ENCODE assay signal across 8 mouse cellular contexts in genomic region chr11:76217390-76217800, GRCm38 (mm10). TPM values are rescaled to one million over a fixed set of nuclear protein-coding genes. Genes with fewer than 3 reads are reported as not detected.
A peak's percentile ranks its signal among the peaks of the same experiment; 100 is the strongest.
DNase-seq lines count a peak whose midpoint lies in the region; ATAC-seq lines count a peak whose summit lies in the region.

Dbil5 (plus strand) TSS chr11:76217608.
Gemin4 (minus strand) TSS chr11:76217664.

- no peaks in the 10 kb centered on the region for H3K9me3 ChIP-seq in heart, embryonic 14.5 days (ENCODE audit: control insufficient read depth, low read length)
- H3K9me3 ChIP-seq in liver, embryonic 13.5 days (replicated peaks) = no peaks in the 10 kb centered on the region
- H3K9me3 ChIP-seq in stomach, embryonic 16.5 days (replicated peaks; ENCODE audit: control insufficient read depth, low read length) = no peaks in the 10 kb centered on the region

- H3K9ac ChIP-seq in heart, embryonic 14.5 days (ENCODE audit: low read length) = peak within 1 kb of the TSS; percentile 95
- peak within 1 kb of the TSS; percentile 92 for H3K9ac ChIP-seq in liver, embryonic 13.5 days
- H3K9ac ChIP-seq in stomach, embryonic 16.5 days (ENCODE audit: low read length) = peak within 1 kb of the TSS; percentile 97

- H3K4me3 ChIP-seq in heart, embryonic 14.5 days (ENCODE audit: control insufficient read depth in 1 of 2, insufficient read depth in 1 of 2, low read depth in 1 of 2, low read length in 2 of 2) = peak within 1 kb of the TSS; percentile 72 to 92
- peak within 1 kb of the TSS; percentile 90 for H3K4me3 ChIP-seq in liver, embryonic 13.5 days (replicated peaks)
- H3K4me3 ChIP-seq in stomach, embryonic 16.5 days (replicated peaks; ENCODE audit: low read length) = peak within 1 kb of the TSS; percentile 92

- H3K4me2 ChIP-seq in heart, embryonic 14.5 days (ENCODE audit: low read length) = peak within 1 kb of the TSS; percentile 83
- peak within 1 kb of the TSS; percentile 97 for H3K4me2 ChIP-seq in liver, embryonic 13.5 days
- peak within 1 kb of the TSS; percentile 85 for H3K4me2 ChIP-seq in stomach, embryonic 16.5 days (ENCODE audit: low read depth, low read length)

- peaks cover 44% of the 10 kb centered on the region for H3K36me3 ChIP-seq in heart, embryonic 14.5 days (ENCODE audit: control insufficient read depth, insufficient read depth, low read length)
- H3K36me3 ChIP-seq in liver, embryonic 13.5 days = peaks cover 43% of the 10 kb centered on the region
- peaks cover 12% of the 10 kb centered on the region; the same call in 1 of the 2 replicates for H3K36me3 ChIP-seq in stomach, embryonic 16.5 days (ENCODE audit: control insufficient read depth, insufficient read depth, low read length)

- peak within 1 kb of the TSS; percentile 60 to 92 for H3K27ac ChIP-seq in heart, embryonic 14.5 days (replicated peaks in 1 of 2; ENCODE audit: control insufficient read depth in 1 of 2, insufficient read depth in 1 of 2, low read depth in 2 of 2, low read length in 2 of 2)
- H3K27ac ChIP-seq in liver, embryonic 13.5 days = peak within 1 kb of the TSS; percentile 79
- H3K27ac ChIP-seq in stomach, embryonic 16.5 days (ENCODE audit: low read length) = peak within 1 kb of the TSS; percentile 98

- WGBS in heart, embryonic 14.5 days = under 1% methylated on average over 35 of the region's 35 CpGs
- under 1% methylated on average over 35 of the region's 35 CpGs for WGBS in liver, embryonic 13.5 days (ENCODE audit: insufficient replicate concordance)
- WGBS in stomach, embryonic 16.5 days = under 1% methylated on average over 35 of the region's 35 CpGs

- H3K4me1 ChIP-seq in heart, embryonic 14.5 days (ENCODE audit: control insufficient read depth in 2 of 2, insufficient read depth in 2 of 2, low read length in 2 of 2) = peaks cover 2 to 7% of the 10 kb centered on the region in 2 experiments; a peak in 2 of 4 replicates
- peaks cover 36% of the 10 kb centered on the region for H3K4me1 ChIP-seq in liver, embryonic 13.5 days (replicated peaks)
- H3K4me1 ChIP-seq in stomach, embryonic 16.5 days (ENCODE audit: control insufficient read depth, insufficient read depth, low read length) = peaks cover 11% of the 10 kb centered on the region

- peak; percentile 99 for ATAC-seq in CD4-positive, CD25-positive, alpha-beta regulatory T cell, adult 4 months
- peak; percentile 95 for ATAC-seq in heart, embryonic 14.5 days (ENCODE audit: insufficient number of reproducible peaks, insufficient read depth, low FRiP score, low read depth)
- peak; percentile 98 for ATAC-seq in liver, embryonic 13.5 days (ENCODE audit: low read depth)
- ATAC-seq in stomach, embryonic 16.5 days (ENCODE audit: insufficient read depth, low FRiP score) = peak; percentile 97

- peak; percentile 88 for DNase-seq in c-Kit-negative CD71-positive TER-119-positive erythroid progenitor cells, embryonic 14.5 days (ENCODE audit: low read depth, low spot score)
- DNase-seq in fibroblast of lung, adult 2 months (ENCODE audit: low read depth) = peak; percentile 93
- peak; percentile 98 for DNase-seq in kidney, postnatal 14 days
- peak; percentile 96 for DNase-seq in liver, embryonic 13.5 days
- peak; percentile 98 for DNase-seq in neural tube, embryonic 10.5 days (ENCODE audit: extremely low spot score, low spot score)

- no peaks in the 10 kb centered on the region for H3K27me3 ChIP-seq in heart, embryonic 14.5 days (ENCODE audit: control insufficient read depth, insufficient read depth, low read length)
- no peaks in the 10 kb centered on the region for H3K27me3 ChIP-seq in liver, embryonic 13.5 days
- H3K27me3 ChIP-seq in stomach, embryonic 16.5 days (ENCODE audit: control insufficient read depth, insufficient read depth, low read length) = no peaks in the 10 kb centered on the region

RNA-seq across cellular contexts. Expression of gene Dbil5, which starts in this region (rescaled TPM):
- under 1 TPM in 1 of 2 experiments, not detected in 1; 0.58 TPM for polyA plus RNA-seq in CD4-positive, CD25-positive, alpha-beta regulatory T cell, adult 4 months (2017; shearing (Covaris generic))
- polyA plus RNA-seq in heart, embryonic 14.5 days (2014; fragmentation: Nextera tagmentation; extraction: Ambion mirVana) = 1.0 and 2.1 TPM in 2 replicates
- 0.41 and 0.43 TPM in 2 replicates for polyA plus RNA-seq in liver, embryonic 13.5 days (2015; fragmentation: Nextera tagmentation; extraction: Ambion mirVana)
- 2.3 and 4.5 TPM in 2 replicates for polyA plus RNA-seq in stomach, embryonic 16.5 days (2015; fragmentation: Nextera tagmentation; extraction: Ambion mirVana)

RNA-seq across cellular contexts. Expression of gene Gemin4, which starts in this region (rescaled TPM):
- 10 to 100 TPM; 10.2 to 19.1 TPM for polyA plus RNA-seq in CD4-positive, CD25-positive, alpha-beta regulatory T cell, adult 4 months (2017; shearing (Covaris generic))
- 18.8 and 23.0 TPM in 2 replicates for polyA plus RNA-seq in heart, embryonic 14.5 days (2014; fragmentation: Nextera tagmentation; extraction: Ambion mirVana)
- 22.5 and 24.6 TPM in 2 replicates for polyA plus RNA-seq in liver, embryonic 13.5 days (2015; fragmentation: Nextera tagmentation; extraction: Ambion mirVana)
- polyA plus RNA-seq in stomach, embryonic 16.5 days (2015; fragmentation: Nextera tagmentation; extraction: Ambion mirVana) = 30.1 and 35.2 TPM in 2 replicates

Comparison
In these comparisons a context has a peak if more than half of its experiments do, and no peak if none do; other contexts are left out.
1. Peak in every context shown above with its lines: DNase-seq, ATAC-seq, H3K4me3 ChIP-seq and H3K27ac ChIP-seq.